Mouse (Mus musculus): Measurements from ENCODE around the gene Cyp2d22. TPM values are rescaled to one million over a fixed set of nuclear protein-coding genes. Genes with fewer than 3 reads are reported as not detected.

Cyp2d22 gene
- total and polyA plus RNA-seq, 2 experiments from 2014 or later: 1.7 to 2.4 TPM

DNA sequence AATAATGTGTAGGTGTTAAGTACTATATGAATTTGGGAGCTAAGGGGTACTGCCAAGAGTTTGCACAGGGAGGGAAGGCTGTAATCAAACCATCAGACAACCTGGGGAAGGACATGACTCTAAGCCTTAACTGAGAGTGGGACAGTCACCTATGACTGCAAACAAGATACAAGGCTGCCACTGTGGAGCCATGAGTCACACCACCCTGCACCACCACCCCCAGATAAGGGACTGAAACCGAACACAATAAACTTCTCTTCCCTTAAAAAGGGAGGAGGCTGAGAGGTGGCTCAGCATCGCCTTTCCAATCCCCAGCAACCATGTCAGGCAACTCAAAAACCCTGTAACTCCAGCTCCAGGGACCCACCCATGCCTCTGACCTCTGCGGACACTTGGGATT is 28.6 kb downstream of the Cyp2d22 start:
- Histone ChIP-seq H3K27ac (ENCODE audit: low read depth, low read length) (no peak overlapping the region), H3K27me3 (ENCODE audit: insufficient read depth, low read length) (no peaks in the 10 kb centered on the region), H3K4me2 (ENCODE audit: low read depth, low read length, poor library complexity, severe bottlenecking) (no peak overlapping the region), H3K4me1 (ENCODE audit: insufficient read depth, low read length) (peaks cover 13% of the 10 kb centered on the region; the same call in 1 of the 2 replicates), H3K4me3 (ENCODE audit: low read depth, low read length) (no peak overlapping the region), H3K36me3 (ENCODE audit: insufficient read depth, low read length) (peaks cover 28% of the 10 kb centered on the region), H3K9ac (replicated peaks; ENCODE audit: low read length, poor library complexity, severe bottlenecking) (no peak overlapping the region), H3K9me3 (ENCODE audit: low read length) (no peaks in the 10 kb centered on the region)
- WGBS: 82% methylated on average over 3 of the region's 3 CpGs
- TF ChIP-seq CTCF (IDR thresholded peaks at IDR 0.05): no peak
- ATAC-seq (ENCODE audit: low FRiP score) (no peak), DNase-seq (ENCODE audit: low spot score) (no peak)

DNA sequence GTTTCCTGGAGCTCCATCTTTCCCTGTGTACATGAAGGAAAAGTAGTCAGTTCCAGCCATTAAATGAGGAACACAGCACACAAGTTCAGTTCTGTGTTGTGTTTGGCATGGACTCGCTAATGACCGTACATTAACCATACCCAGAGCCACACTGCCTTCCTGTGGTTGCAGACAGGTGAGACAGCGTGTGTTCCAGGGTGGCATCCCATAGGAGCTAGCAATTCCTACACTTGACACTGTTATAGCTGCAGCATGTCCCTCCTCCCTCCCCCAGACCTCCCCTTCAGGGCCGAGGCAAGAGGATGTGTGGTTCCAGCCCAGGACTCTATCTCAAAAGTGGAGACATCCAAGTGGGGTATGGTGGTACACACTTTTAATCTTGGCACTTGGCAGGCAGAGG is 29.7 kb downstream of the Cyp2d22 start:
- peaks cover 13% of the 10 kb centered on the region; the same call in 1 of the 2 replicates for H3K4me1 ChIP-seq (ENCODE audit: insufficient read depth, low read length)
- no peaks in the 10 kb centered on the region for H3K9me3 ChIP-seq (ENCODE audit: low read length)
- H3K36me3 ChIP-seq (ENCODE audit: insufficient read depth, low read length): peaks cover 28% of the 10 kb centered on the region
- no peak overlapping the region for H3K9ac ChIP-seq (replicated peaks; ENCODE audit: low read length, poor library complexity, severe bottlenecking)
- H3K4me3 ChIP-seq (ENCODE audit: low read depth, low read length): no peak overlapping the region
- no peak for ATAC-seq (ENCODE audit: low FRiP score)
- DNase-seq (ENCODE audit: low spot score): no peak
- 88% methylated on average over 4 of the region's 4 CpGs for WGBS
- no peak overlapping the region for H3K27ac ChIP-seq (ENCODE audit: low read depth, low read length)
- no peak overlapping the region for H3K4me2 ChIP-seq (ENCODE audit: low read depth, low read length, poor library complexity, severe bottlenecking)
- no peak for TF ChIP-seq CTCF (IDR thresholded peaks at IDR 0.05)
- no peaks in the 10 kb centered on the region for H3K27me3 ChIP-seq (ENCODE audit: insufficient read depth, low read length)

DNA sequence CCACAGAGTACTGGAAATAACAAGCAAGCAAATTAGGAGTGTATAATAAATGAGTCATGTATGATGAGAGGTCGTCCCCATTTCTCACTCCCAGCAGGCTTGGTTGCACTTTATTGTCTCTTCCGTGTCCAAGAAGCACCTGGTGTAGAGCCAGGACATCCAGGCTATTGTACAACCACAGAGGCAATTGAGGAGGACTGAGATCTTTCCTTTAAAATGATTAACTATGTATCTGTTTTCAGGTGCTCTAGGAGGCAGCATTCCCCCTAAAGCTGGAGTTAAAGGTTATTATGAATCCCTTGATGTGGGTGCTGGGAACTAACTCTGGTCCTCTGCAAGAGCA is 31.1 kb downstream of the Cyp2d22 start:
- 85% methylated on average over 2 of the region's 2 CpGs for WGBS
- DNase-seq (ENCODE audit: low spot score): no peak
- ATAC-seq (ENCODE audit: low FRiP score): no peak
- no peak for TF ChIP-seq CTCF (IDR thresholded peaks at IDR 0.05)
- no peak overlapping the region for H3K9ac ChIP-seq (replicated peaks; ENCODE audit: low read length, poor library complexity, severe bottlenecking)
- H3K4me3 ChIP-seq (ENCODE audit: low read depth, low read length): no peak overlapping the region
- H3K36me3 ChIP-seq (ENCODE audit: insufficient read depth, low read length): peaks cover 28% of the 10 kb centered on the region
- no peaks in the 10 kb centered on the region for H3K27me3 ChIP-seq (ENCODE audit: insufficient read depth, low read length)
- H3K27ac ChIP-seq (ENCODE audit: low read depth, low read length): no peak overlapping the region
- no peaks in the 10 kb centered on the region for H3K9me3 ChIP-seq (ENCODE audit: low read length)
- no peak overlapping the region for H3K4me2 ChIP-seq (ENCODE audit: low read depth, low read length, poor library complexity, severe bottlenecking)
- peaks cover 13% of the 10 kb centered on the region; the same call in 1 of the 2 replicates for H3K4me1 ChIP-seq (ENCODE audit: insufficient read depth, low read length)

DNA sequence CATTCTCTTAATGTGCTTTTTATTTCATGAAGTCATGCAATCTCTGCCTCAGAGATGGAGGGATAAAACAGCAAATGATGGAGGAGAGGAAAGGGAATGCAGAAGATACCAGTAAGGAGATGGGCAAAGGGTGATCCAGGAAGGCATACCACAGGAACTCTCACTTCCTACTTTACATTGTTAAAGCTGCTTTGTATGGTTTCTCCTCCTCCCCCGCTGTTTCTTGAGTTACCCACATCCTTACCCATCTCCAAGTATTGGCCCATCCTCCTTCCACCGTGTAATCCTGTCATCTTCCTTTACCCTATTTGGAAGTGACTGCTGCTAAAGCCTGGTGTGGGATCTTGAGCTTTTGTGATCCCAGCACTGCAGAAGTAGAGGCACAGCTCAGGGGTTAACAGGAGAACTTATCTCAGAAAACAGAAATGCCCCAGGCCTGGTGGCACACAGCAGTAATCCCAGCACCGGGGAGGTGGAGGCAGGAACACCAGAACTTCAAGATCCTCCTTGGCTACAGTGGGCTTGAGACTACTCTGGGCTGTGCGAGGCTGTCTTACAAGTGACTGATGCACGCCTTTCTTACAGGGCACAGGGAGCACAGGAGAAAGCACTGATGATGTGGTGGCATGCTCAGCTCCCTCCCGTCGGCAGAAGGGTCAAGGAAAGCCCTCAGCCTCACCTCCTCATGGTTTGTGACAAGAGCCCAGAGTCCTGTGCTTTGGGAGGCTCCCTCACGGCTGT is 31.6 kb downstream of the Cyp2d22 start:
- no peaks in the 10 kb centered on the region for H3K27me3 ChIP-seq (ENCODE audit: insufficient read depth, low read length)
- TF ChIP-seq CTCF (IDR thresholded peaks at IDR 0.05): no peak
- peaks cover 28% of the 10 kb centered on the region for H3K36me3 ChIP-seq (ENCODE audit: insufficient read depth, low read length)
- H3K4me1 ChIP-seq (ENCODE audit: insufficient read depth, low read length): peaks cover 13% of the 10 kb centered on the region; the same call in 1 of the 2 replicates
- ATAC-seq (ENCODE audit: low FRiP score) (no peak), DNase-seq (ENCODE audit: low spot score) (no peak)
- no peak overlapping the region for H3K4me2 ChIP-seq (ENCODE audit: low read depth, low read length, poor library complexity, severe bottlenecking)
- 87% methylated on average over 8 of the region's 8 CpGs for WGBS
- H3K9ac ChIP-seq (replicated peaks; ENCODE audit: low read length, poor library complexity, severe bottlenecking): no peak overlapping the region
- no peak overlapping the region for H3K27ac ChIP-seq (ENCODE audit: low read depth, low read length)
- H3K4me3 ChIP-seq (ENCODE audit: low read depth, low read length): no peak overlapping the region
- H3K9me3 ChIP-seq (ENCODE audit: low read length): no peaks in the 10 kb centered on the region

DNA sequence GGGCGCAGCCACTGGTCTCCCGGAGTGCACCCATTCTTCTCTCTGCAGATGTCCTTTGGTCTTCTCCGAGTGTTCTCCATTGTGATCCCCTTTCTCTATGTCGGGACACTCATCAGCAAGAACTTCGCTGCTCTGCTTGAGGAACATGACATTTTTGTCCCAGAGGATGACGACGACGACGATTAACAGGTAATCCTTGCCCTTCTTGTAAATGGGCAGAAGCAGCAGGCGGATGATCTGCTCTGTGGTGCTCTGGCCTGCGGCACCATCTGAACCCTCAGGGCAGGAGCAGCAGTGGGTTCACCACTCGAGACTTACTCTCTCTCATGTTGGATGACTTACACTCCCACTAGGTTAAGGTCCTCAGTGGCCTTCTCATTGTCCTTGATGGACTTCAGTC is 32.2 kb downstream of the Cyp2d22 start:
- Histone ChIP-seq H3K4me3 (ENCODE audit: low read depth, low read length) (no peak overlapping the region), H3K4me1 (ENCODE audit: insufficient read depth, low read length) (peaks cover 13% of the 10 kb centered on the region; the same call in 1 of the 2 replicates), H3K27ac (ENCODE audit: low read depth, low read length) (no peak overlapping the region), H3K9me3 (ENCODE audit: low read length) (no peaks in the 10 kb centered on the region), H3K36me3 (ENCODE audit: insufficient read depth, low read length) (peaks cover 28% of the 10 kb centered on the region), H3K4me2 (ENCODE audit: low read depth, low read length, poor library complexity, severe bottlenecking) (no peak overlapping the region), H3K27me3 (ENCODE audit: insufficient read depth, low read length) (no peaks in the 10 kb centered on the region), H3K9ac (replicated peaks; ENCODE audit: low read length, poor library complexity, severe bottlenecking) (no peak overlapping the region)
- ATAC-seq (ENCODE audit: low FRiP score) (no peak), DNase-seq (ENCODE audit: low spot score) (no peak)
- WGBS: 90% methylated on average over 12 of the region's 12 CpGs
- TF ChIP-seq CTCF (IDR thresholded peaks at IDR 0.05): no peak

DNA sequence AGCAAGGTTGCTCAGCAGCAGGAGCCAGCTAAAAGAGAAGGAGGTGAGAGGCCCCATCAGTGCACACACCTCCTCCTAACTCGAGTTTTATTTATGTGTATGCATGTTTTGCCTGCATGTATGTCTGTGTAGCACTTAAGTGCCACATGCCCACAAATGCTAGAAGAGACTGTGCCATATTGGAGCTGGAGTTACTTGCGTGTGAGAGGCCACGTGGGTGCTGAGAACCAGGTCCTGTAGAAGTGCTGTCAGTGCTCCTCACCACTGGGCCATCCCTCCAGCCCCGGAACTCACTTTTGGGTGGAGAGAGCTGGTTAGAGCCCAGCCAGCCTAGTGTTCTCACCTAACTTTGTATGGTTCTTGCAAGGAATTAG is 32.8 kb downstream of the Cyp2d22 start:
- no peak for TF ChIP-seq CTCF (IDR thresholded peaks at IDR 0.05)
- Histone ChIP-seq H3K4me1 (ENCODE audit: insufficient read depth, low read length) (peaks cover 11% of the 10 kb centered on the region; the same call in 1 of the 2 replicates), H3K4me3 (ENCODE audit: low read depth, low read length) (peak overlapping the region; percentile 58), H3K4me2 (ENCODE audit: low read depth, low read length, poor library complexity, severe bottlenecking) (peak overlapping the region; percentile 63), H3K27me3 (ENCODE audit: insufficient read depth, low read length) (no peaks in the 10 kb centered on the region), H3K9ac (replicated peaks; ENCODE audit: low read length, poor library complexity, severe bottlenecking) (0 out of 2 replicates have a peak overlapping the region, but pooled peaks have one; percentile 75), H3K9me3 (ENCODE audit: low read length) (no peaks in the 10 kb centered on the region), H3K36me3 (ENCODE audit: insufficient read depth, low read length) (peaks cover 28% of the 10 kb centered on the region), H3K27ac (ENCODE audit: low read depth, low read length) (peak overlapping the region; percentile 92)
- no peak for DNase-seq (ENCODE audit: low spot score)
- 87% methylated on average over 4 of the region's 4 CpGs for WGBS
- no peak for ATAC-seq (ENCODE audit: low FRiP score)
